Comparison of ENCODE assay signal across 8 mouse cellular contexts in the genomic region with DNA sequence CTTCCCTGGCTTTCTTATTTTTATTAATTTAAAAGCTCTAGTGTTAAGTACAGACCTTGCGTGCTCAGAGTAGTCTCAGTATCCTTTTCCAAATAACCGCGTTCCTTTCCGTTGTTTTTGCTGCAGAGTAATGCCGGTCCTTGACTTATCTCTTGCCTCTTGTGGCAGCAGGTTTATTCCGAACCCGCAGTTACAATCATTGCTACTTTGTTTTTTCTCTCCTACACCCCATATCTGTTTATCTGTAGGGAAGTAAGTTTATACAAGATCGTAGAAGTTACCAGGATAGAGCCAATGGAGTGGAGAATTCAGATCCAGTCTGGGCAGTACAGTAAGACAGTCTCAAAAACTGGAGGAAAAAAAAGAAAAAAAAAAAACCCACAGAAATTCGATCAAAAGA. TPM values are rescaled to one million over a fixed set of nuclear protein-coding genes. Genes with fewer than 3 reads are reported as not detected.
DNase-seq lines count a peak whose midpoint lies in the region; ATAC-seq and TF ChIP-seq lines count a peak whose summit lies in the region.

No protein-coding gene starts in this region.

- H3K9ac ChIP-seq in embryonic facial prominence, embryonic 12.5 days = peak overlapping the region; percentile 96
- H3K9ac ChIP-seq in intestine, embryonic 16.5 days (ENCODE audit: low read depth, low read length) = peak overlapping the region; percentile 97
- H3K9ac ChIP-seq in neural tube, embryonic 12.5 days = peak overlapping the region; percentile 96

- peak overlapping the region; percentile 72 for H3K4me2 ChIP-seq in embryonic facial prominence, embryonic 12.5 days (replicated peaks)
- peak overlapping the region; percentile 70 for H3K4me2 ChIP-seq in intestine, embryonic 16.5 days (ENCODE audit: low read depth, low read length)
- H3K4me2 ChIP-seq in neural tube, embryonic 12.5 days (replicated peaks) = peak overlapping the region; percentile 86

- H3K4me3 ChIP-seq in layer of hippocampus, adult 2 months = peak overlapping the region; percentile 88
- H3K4me3 ChIP-seq in embryonic facial prominence, embryonic 12.5 days = peak overlapping the region; percentile 92
- H3K4me3 ChIP-seq in intestine, embryonic 16.5 days (ENCODE audit: low read length) = peak overlapping the region; percentile 97
- H3K4me3 ChIP-seq in neural tube, embryonic 12.5 days = peak overlapping the region; percentile 90

- H3K27me3 ChIP-seq in embryonic facial prominence, embryonic 12.5 days = no peaks in the 10 kb centered on the region
- H3K27me3 ChIP-seq in intestine, embryonic 16.5 days (replicated peaks; ENCODE audit: control insufficient read depth, insufficient read depth, low read length) = no peaks in the 10 kb centered on the region
- no peaks in the 10 kb centered on the region for H3K27me3 ChIP-seq in neural tube, embryonic 12.5 days (replicated peaks)

- H3K4me1 ChIP-seq in embryonic facial prominence, embryonic 12.5 days = peaks cover 24% of the 10 kb centered on the region
- H3K4me1 ChIP-seq in intestine, embryonic 16.5 days (ENCODE audit: control insufficient read depth, insufficient read depth, low read length) = peaks cover 22% of the 10 kb centered on the region
- H3K4me1 ChIP-seq in neural tube, embryonic 12.5 days = peaks cover 30% of the 10 kb centered on the region

- ATAC-seq in embryonic facial prominence, embryonic 12.5 days (ENCODE audit: insufficient number of reproducible peaks, insufficient read depth, low FRiP score, low TSS enrichment) = no peak
- no peak for ATAC-seq in intestine, embryonic 16.5 days
- no peak for ATAC-seq in neural tube, embryonic 12.5 days (ENCODE audit: low FRiP score, low read depth)

- no peak for TF ChIP-seq CTCF in layer of hippocampus, adult 2 months (conservative IDR thresholded peaks at IDR 0.05)

- peak overlapping the region; percentile 95 for H3K27ac ChIP-seq in layer of hippocampus, adult 2 months
- H3K27ac ChIP-seq in embryonic facial prominence, embryonic 12.5 days = peak overlapping the region; percentile 98; the same call in 1 of the 2 replicates
- H3K27ac ChIP-seq in intestine, embryonic 16.5 days (ENCODE audit: low read length) = peak overlapping the region; percentile 98
- H3K27ac ChIP-seq in neural tube, embryonic 12.5 days = peak overlapping the region; percentile 98; the same call in 1 of the 2 replicates

- DNase-seq in layer of hippocampus, adult 2 months (ENCODE audit: low spot score in 2 of 2) = no peak
- no peak for DNase-seq in layer of hippocampus, postnatal 10 days (ENCODE audit: low spot score in 2 of 2)
- DNase-seq in frontal cortex, postnatal 10 days (ENCODE audit: low spot score in 2 of 2) = no peak
- DNase-seq in gastrocnemius, adult 8-10 months (ENCODE audit: low spot score in 2 of 2) = no peak
- DNase-seq in MN1 (ENCODE audit: low spot score) = no peak

- H3K36me3 ChIP-seq in embryonic facial prominence, embryonic 12.5 days = peaks cover 65% of the 10 kb centered on the region
- H3K36me3 ChIP-seq in intestine, embryonic 16.5 days (ENCODE audit: control insufficient read depth, insufficient read depth, low read length) = peaks cover 31% of the 10 kb centered on the region
- H3K36me3 ChIP-seq in neural tube, embryonic 12.5 days = peaks cover 60% of the 10 kb centered on the region

- WGBS in embryonic facial prominence, embryonic 12.5 days = 7% methylated on average over 9 of the region's 9 CpGs
- WGBS in intestine, embryonic 16.5 days = 3% methylated on average over 9 of the region's 9 CpGs
- WGBS in neural tube, embryonic 12.5 days = 6% methylated on average over 9 of the region's 9 CpGs

- no peaks in the 10 kb centered on the region for H3K9me3 ChIP-seq in embryonic facial prominence, embryonic 12.5 days
- no peaks in the 10 kb centered on the region for H3K9me3 ChIP-seq in intestine, embryonic 16.5 days (ENCODE audit: control insufficient read depth, low read length)
- H3K9me3 ChIP-seq in neural tube, embryonic 12.5 days = no peaks in the 10 kb centered on the region

RNA-seq across cellular contexts. Expression of gene Sept1, which starts 0.8 kb away (rescaled TPM):
- 1 to 10 TPM; 5.0 to 6.3 TPM for total RNA-seq in layer of hippocampus, adult 2 months (2021)
- 1 to 10 TPM; 5.5 to 5.9 TPM for total RNA-seq in layer of hippocampus, postnatal 10 days (2021)
- polyA plus RNA-seq in embryonic facial prominence, embryonic 12.5 days (2016; fragmentation: Nextera tagmentation; extraction: Ambion mirVana) = 34.0 and 39.7 TPM in 2 replicates
- polyA plus RNA-seq in intestine, embryonic 16.5 days (2015; fragmentation: Nextera tagmentation; extraction: Ambion mirVana) = 15.4 and 16.3 TPM in 2 replicates
- polyA plus RNA-seq in neural tube, embryonic 12.5 days (2016; fragmentation: Nextera tagmentation; extraction: Ambion mirVana) = 30.1 and 32.8 TPM in 2 replicates
- total RNA-seq in gastrocnemius, adult 8-10 months (2022) = 1 to 10 TPM; 1.0 to 2.8 (median 1.4) TPM

RNA-seq across cellular contexts. Expression of gene Zfp553, which starts 0.9 kb away (rescaled TPM):
- 10 to 100 TPM; 18.6 to 21.7 TPM for total RNA-seq in layer of hippocampus, adult 2 months (2021)
- 10 to 100 TPM; 19.3 to 19.6 TPM for total RNA-seq in layer of hippocampus, postnatal 10 days (2021)
- polyA plus RNA-seq in embryonic facial prominence, embryonic 12.5 days (2016; fragmentation: Nextera tagmentation; extraction: Ambion mirVana) = 63.2 and 63.3 TPM in 2 replicates
- 21.6 and 23.6 TPM in 2 replicates for polyA plus RNA-seq in intestine, embryonic 16.5 days (2015; fragmentation: Nextera tagmentation; extraction: Ambion mirVana)
- 67.6 and 68.9 TPM in 2 replicates for polyA plus RNA-seq in neural tube, embryonic 12.5 days (2016; fragmentation: Nextera tagmentation; extraction: Ambion mirVana)
- 1 to 10 TPM; 4.2 to 5.5 (median 4.8) TPM for total RNA-seq in gastrocnemius, adult 8-10 months (2022)

RNA-seq across cellular contexts. Expression of gene Zfp771, which starts 10.3 kb away (rescaled TPM):
- total RNA-seq in layer of hippocampus, adult 2 months (2021) = 10 to 100 TPM; 68.3 to 69.2 TPM
- total RNA-seq in layer of hippocampus, postnatal 10 days (2021) = 10 to 100 TPM; 56.7 to 67.0 TPM
- polyA plus RNA-seq in embryonic facial prominence, embryonic 12.5 days (2016; fragmentation: Nextera tagmentation; extraction: Ambion mirVana) = 82.9 and 89.3 TPM in 2 replicates
- 34.2 and 37.8 TPM in 2 replicates for polyA plus RNA-seq in intestine, embryonic 16.5 days (2015; fragmentation: Nextera tagmentation; extraction: Ambion mirVana)
- 58.1 and 61.9 TPM in 2 replicates for polyA plus RNA-seq in neural tube, embryonic 12.5 days (2016; fragmentation: Nextera tagmentation; extraction: Ambion mirVana)
- 10 to 100 TPM; 13.7 to 21.0 (median 18.3) TPM for total RNA-seq in gastrocnemius, adult 8-10 months (2022)

RNA-seq across cellular contexts. Expression of gene Mylpf, which starts 25.1 kb away (rescaled TPM):
- 1 to 10 TPM; 1.3 to 1.9 TPM for total RNA-seq in layer of hippocampus, adult 2 months (2021)
- 1 to 10 TPM; 1.3 to 3.3 TPM for total RNA-seq in layer of hippocampus, postnatal 10 days (2021)
- polyA plus RNA-seq in embryonic facial prominence, embryonic 12.5 days (2016; fragmentation: Nextera tagmentation; extraction: Ambion mirVana) = 65.2 and 79.2 TPM in 2 replicates
- 20.3 and 21.0 TPM in 2 replicates for polyA plus RNA-seq in intestine, embryonic 16.5 days (2015; fragmentation: Nextera tagmentation; extraction: Ambion mirVana)
- polyA plus RNA-seq in neural tube, embryonic 12.5 days (2016; fragmentation: Nextera tagmentation; extraction: Ambion mirVana) = 54.2 and 72.8 TPM in 2 replicates
- total RNA-seq in gastrocnemius, adult 8-10 months (2022) = over 10,000 TPM; 27,006 to 32,685 (median 27,393) TPM

RNA-seq across cellular contexts. Expression of gene Tbc1d10b, which starts 25.5 kb away (rescaled TPM):
- 100 to 1,000 TPM; 102 to 120 TPM for total RNA-seq in layer of hippocampus, adult 2 months (2021)
- total RNA-seq in layer of hippocampus, postnatal 10 days (2021) = 10 to 100 TPM; 84.6 to 95.4 TPM
- polyA plus RNA-seq in embryonic facial prominence, embryonic 12.5 days (2016; fragmentation: Nextera tagmentation; extraction: Ambion mirVana) = 41.1 and 43.4 TPM in 2 replicates
- 15.5 and 18.4 TPM in 2 replicates for polyA plus RNA-seq in intestine, embryonic 16.5 days (2015; fragmentation: Nextera tagmentation; extraction: Ambion mirVana)
- 43.4 and 45.6 TPM in 2 replicates for polyA plus RNA-seq in neural tube, embryonic 12.5 days (2016; fragmentation: Nextera tagmentation; extraction: Ambion mirVana)
- 10 to 100 TPM; 29.1 to 34.3 (median 32.1) TPM for total RNA-seq in gastrocnemius, adult 8-10 months (2022)
